Mouse (Mus musculus) hindbrain, embryonic 11.5 days (tissue): Measurements from ENCODE around the gene Sox10. TPM values are rescaled to one million over a fixed set of nuclear protein-coding genes. Genes with fewer than 3 reads are reported as not detected.

Source experiments
- ATAC-seq: fragments of 200-750 bp; cut with Nextera tagmentation; 2 replicates; pipeline ENCODE4 v1.8.0; 2017; ENCODE audit warnings: mild to moderate bottlenecking, moderate TSS enrichment, moderate library complexity; ENCODE audit not compliant: low FRiP score
- DNase-seq: peaks from one replicate; pipeline ENCODE4 v3.0.0-alpha.2; 2015; ENCODE audit warnings: low spot score
- H3K27ac ChIP-seq: fragments of 300-500 bp; sonication (generic); 2 replicates; pipeline ENCODE4 v1.5.1; 2014; ENCODE audit warnings: mild to moderate bottlenecking, low read depth, low read length
- H3K27me3 ChIP-seq: fragments of 300-500 bp; sonication (generic); 2 replicates; pipeline ENCODE4 v1.6.1; 2014; ENCODE audit warnings: mild to moderate bottlenecking, low read length, moderate library complexity, mixed read lengths; ENCODE audit not compliant: control insufficient read depth, insufficient read depth
- H3K36me3 ChIP-seq: fragments of 300-500 bp; sonication (generic); 2 replicates; pipeline ENCODE4 v1.6.1; 2014; ENCODE audit warnings: mild to moderate bottlenecking, low read length, moderate library complexity, mixed read lengths; ENCODE audit not compliant: control insufficient read depth, insufficient read depth
- H3K4me1 ChIP-seq: fragments of 300-500 bp; sonication (generic); replicated peaks from 2 replicates; pipeline ENCODE4 v1.6.1; 2014; ENCODE audit warnings: low read length, mixed read lengths; ENCODE audit not compliant: control insufficient read depth, insufficient read depth
- H3K4me2 ChIP-seq: fragments of 300-500 bp; sonication (generic); replicated peaks from 2 replicates; pipeline ENCODE4 v1.6.1; 2014; ENCODE audit warnings: mild to moderate bottlenecking, low read depth, low read length
- H3K4me3 ChIP-seq: fragments of 300-500 bp; sonication (generic); 2 replicates; pipeline ENCODE4 v1.5.1; 2014; ENCODE audit warnings: low read depth, low read length
- H3K9ac ChIP-seq: fragments of 300-500 bp; sonication (generic); 2 replicates; pipeline ENCODE4 v1.6.1; 2014; ENCODE audit warnings: low read depth, low read length
- H3K9me3 ChIP-seq: fragments of 300-500 bp; sonication (generic); 2 replicates; pipeline ENCODE4 v1.6.1; 2016; ENCODE audit warnings: low read length; ENCODE audit not compliant: control insufficient read depth
- WGBS: fragments of 180-500 bp; shearing (Covaris S2); extraction: QIAGEN DNeasy Blood & Tissue Kit; methylation state at CpG from one replicate; pipeline ENCODE4 v1.1.7; 2014; 5-methylcytosine and 5-hydroxymethylcytosine counted together
- polyA plus RNA-seq: library from polyadenylated mRNA; unstranded; fragments of >200 nt; fragmentation: Nextera tagmentation; extraction: Ambion mirVana; gene quantifications from 2 replicates; pipeline ENCODE4 v1.2.1, GENCODE M21; 2014

Gene Sox10
- polyA plus RNA-seq, 1 experiment from 2014 or later: 11.4 TPM

- ATAC-seq: no peak
- no peak for DNase-seq
- Histone ChIP-seq H3K27me3 (no peaks in the 10 kb centered on the region), H3K9me3 (no peaks in the 10 kb centered on the region), H3K9ac (no peak overlapping the region), H3K4me1 (peaks cover 14% of the 10 kb centered on the region), H3K27ac (no peak overlapping the region), H3K36me3 (no peaks in the 10 kb centered on the region), H3K4me3 (no peak overlapping the region), H3K4me2 (no peak overlapping the region)
- WGBS: 94% methylated on average over 12 of the region's 12 CpGs
Observed at GRCm38 (mm10) chr15:79199390-79199976, 34.4 kb upstream of the Sox10 start.

DNA sequence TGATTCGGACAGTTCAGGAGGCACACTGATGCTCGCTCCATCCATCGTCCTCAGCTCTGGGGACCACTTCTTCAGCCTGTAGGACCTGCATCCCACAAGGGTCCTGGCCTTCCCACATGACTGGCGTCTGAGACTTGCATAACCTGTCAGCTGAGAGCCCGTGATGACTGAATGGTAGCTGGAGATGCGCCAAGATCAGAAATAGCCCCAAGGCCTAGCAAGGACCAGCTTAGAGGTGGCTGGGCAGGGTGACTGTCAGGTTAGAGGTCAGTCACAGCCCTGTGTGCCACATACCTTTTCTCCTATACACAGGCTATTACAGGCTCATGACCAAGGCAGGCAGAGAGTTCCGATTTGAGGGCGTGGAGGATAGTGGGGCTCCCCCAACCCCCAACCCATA, 30.5 kb upstream of the Sox10 start:
- Histone ChIP-seq H3K4me3 (no peak overlapping the region), H3K9ac (no peak overlapping the region), H3K4me2 (no peak overlapping the region), H3K27me3 (no peaks in the 10 kb centered on the region), H3K4me1 (peaks cover 7% of the 10 kb centered on the region), H3K9me3 (no peaks in the 10 kb centered on the region), H3K36me3 (no peaks in the 10 kb centered on the region), H3K27ac (no peak overlapping the region)
- DNase-seq: no peak
- no peak for ATAC-seq
- 90% methylated on average over 8 of the region's 8 CpGs for WGBS

GRCm38 (mm10) chr15:79194946-79195345, 29.9 kb upstream of the Sox10 start:
- WGBS: 64% methylated on average over 2 of the region's 2 CpGs
- no peak for DNase-seq
- Histone ChIP-seq H3K27me3 (no peaks in the 10 kb centered on the region), H3K27ac (no peak overlapping the region), H3K9ac (no peak overlapping the region), H3K4me1 (peaks cover 7% of the 10 kb centered on the region), H3K36me3 (no peaks in the 10 kb centered on the region), H3K9me3 (no peaks in the 10 kb centered on the region), H3K4me3 (no peak overlapping the region), H3K4me2 (no peak overlapping the region)
- ATAC-seq: no peak

- no peak overlapping the region for H3K4me2 ChIP-seq
- H3K36me3 ChIP-seq: no peaks in the 10 kb centered on the region
- H3K9me3 ChIP-seq: no peaks in the 10 kb centered on the region
- DNase-seq (no peak), ATAC-seq (no peak)
- H3K4me1 ChIP-seq: peaks cover 7% of the 10 kb centered on the region
- H3K9ac ChIP-seq: no peak overlapping the region
- H3K27ac ChIP-seq: peak overlapping the region; percentile 89
- H3K27me3 ChIP-seq: no peaks in the 10 kb centered on the region
- H3K4me3 ChIP-seq: no peak overlapping the region
- WGBS: 92% methylated on average over 9 of the region's 9 CpGs
Observed at GRCm38 (mm10) chr15:79194048-79194447, 29.0 kb upstream of the Sox10 start.

DNA sequence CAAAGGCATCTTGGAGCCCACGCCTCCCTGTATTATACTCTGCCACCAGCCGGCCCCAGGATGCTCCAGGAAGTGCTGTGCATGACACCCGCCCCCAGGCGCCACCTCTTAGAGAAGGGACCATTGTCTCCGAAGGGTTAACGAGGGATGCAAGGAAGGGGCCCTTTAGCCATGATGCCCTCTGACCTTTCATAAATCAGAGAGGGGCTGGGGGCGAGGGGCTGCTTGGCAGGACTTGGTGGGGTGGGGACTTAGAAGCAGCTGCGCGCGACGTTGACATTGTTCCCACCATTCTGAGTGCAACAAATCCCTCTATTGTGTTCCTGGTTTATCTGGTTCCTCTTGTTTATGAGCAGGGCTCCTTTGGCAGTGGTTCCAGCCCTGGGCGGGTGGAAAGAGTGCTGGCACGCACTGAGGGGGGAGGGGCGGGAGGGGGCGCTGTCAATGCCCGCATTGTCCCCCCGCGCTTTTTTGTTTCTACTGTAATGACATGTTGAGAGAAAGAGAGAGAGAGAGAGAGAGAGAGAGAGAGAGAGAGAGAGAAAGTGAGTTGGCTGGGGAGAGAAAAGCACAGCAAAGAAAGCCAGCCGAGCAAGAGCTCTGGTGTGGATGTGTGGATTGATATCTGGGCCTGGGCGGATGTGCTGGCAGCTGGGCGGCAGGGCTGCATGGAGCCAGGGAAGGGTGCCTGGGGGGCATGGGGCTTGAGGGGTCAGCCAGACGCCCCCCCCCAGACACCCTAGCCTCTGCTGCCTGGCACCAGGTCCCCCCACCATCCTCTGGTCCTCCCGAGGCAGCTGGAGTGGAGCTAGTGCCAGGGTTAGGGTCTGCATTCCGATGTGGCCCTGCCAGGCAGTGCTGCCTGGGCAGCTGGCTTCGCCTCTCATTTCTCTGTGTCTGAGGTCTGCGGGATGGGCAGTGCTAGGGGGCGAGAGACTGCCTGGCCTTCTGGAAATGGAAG, 28.1 kb upstream of the Sox10 start:
- Histone ChIP-seq H3K4me2 (peak overlapping the region; percentile 28), H3K9me3 (no peaks in the 10 kb centered on the region), H3K27me3 (no peaks in the 10 kb centered on the region), H3K4me1 (peaks cover 7% of the 10 kb centered on the region), H3K36me3 (no peaks in the 10 kb centered on the region), H3K27ac (peak overlapping the region; percentile 89), H3K4me3 (no peak overlapping the region), H3K9ac (peak overlapping the region; percentile 49)
- 27% methylated on average over 26 of the region's 27 CpGs for WGBS
- DNase-seq (peak; percentile 58), ATAC-seq (peak; percentile 79)

GRCm38 (mm10) chr15:79192450-79192849, 27.4 kb upstream of the Sox10 start:
- Histone ChIP-seq H3K9me3 (no peaks in the 10 kb centered on the region), H3K27me3 (no peaks in the 10 kb centered on the region), H3K9ac (no peak overlapping the region), H3K4me3 (no peak overlapping the region), H3K27ac (peak overlapping the region; percentile 89), H3K4me2 (peak overlapping the region; percentile 28; the same call in 1 of the 2 replicates), H3K4me1 (peaks cover 7% of the 10 kb centered on the region), H3K36me3 (no peaks in the 10 kb centered on the region)
- 83% methylated on average over 6 of the region's 6 CpGs for WGBS
- ATAC-seq (peak; percentile 36), DNase-seq (no peak)

DNA sequence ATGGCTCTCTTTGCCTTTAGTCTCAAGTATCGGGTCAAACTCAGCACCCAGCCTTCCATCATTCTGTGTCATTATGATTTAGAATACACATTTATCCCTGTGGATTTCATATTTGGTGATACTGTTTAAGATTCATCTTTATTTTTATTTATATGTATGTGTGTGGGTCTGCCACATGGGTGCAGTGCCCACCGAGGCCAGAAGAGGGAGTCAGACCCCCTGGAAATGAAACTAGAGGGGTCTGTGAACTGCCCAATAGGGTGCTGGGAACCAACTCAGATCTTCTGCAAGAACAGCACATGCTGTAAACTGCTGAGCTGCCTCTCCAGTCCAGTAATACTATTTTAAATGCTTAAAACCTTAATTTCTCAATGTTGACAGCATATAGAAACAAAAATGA, 26.4 kb upstream of the Sox10 start:
- Histone ChIP-seq H3K9ac (no peak overlapping the region), H3K36me3 (no peaks in the 10 kb centered on the region), H3K27ac (no peak overlapping the region), H3K4me1 (peaks cover 7% of the 10 kb centered on the region), H3K4me2 (no peak overlapping the region), H3K27me3 (no peaks in the 10 kb centered on the region), H3K4me3 (no peak overlapping the region), H3K9me3 (no peaks in the 10 kb centered on the region)
- 97% methylated on average over 2 of the region's 2 CpGs for WGBS
- ATAC-seq: no peak
- no peak for DNase-seq

DNA sequence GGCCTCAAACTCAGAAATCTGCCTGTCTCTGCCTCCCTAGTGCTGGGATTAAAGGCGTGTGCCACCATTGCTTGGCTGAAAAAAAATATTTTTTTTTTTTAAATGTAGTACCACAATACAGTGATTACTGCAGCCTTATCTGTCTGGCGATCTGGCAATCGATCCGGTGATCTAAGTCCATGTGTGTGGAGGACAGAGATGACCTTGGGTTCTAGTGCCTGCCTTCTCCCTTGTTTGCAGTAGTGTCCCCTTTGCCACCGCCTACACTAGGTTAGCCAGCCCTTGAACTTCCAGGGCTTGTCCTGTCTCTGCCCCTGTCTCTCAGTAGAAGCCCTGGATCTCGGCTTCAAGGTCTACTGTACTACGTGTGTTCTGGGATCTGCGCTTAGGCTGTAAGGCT, 22.8 kb upstream of the Sox10 start:
- no peak overlapping the region for H3K4me2 ChIP-seq
- H3K9me3 ChIP-seq: no peaks in the 10 kb centered on the region
- 95% methylated on average over 8 of the region's 8 CpGs for WGBS
- DNase-seq: no peak
- H3K27ac ChIP-seq: no peak overlapping the region
- H3K4me3 ChIP-seq: no peak overlapping the region
- no peak for ATAC-seq
- H3K27me3 ChIP-seq: no peaks in the 10 kb centered on the region
- no peaks in the 10 kb centered on the region for H3K4me1 ChIP-seq
- H3K36me3 ChIP-seq: no peaks in the 10 kb centered on the region
- H3K9ac ChIP-seq: no peak overlapping the region

- H3K27me3 ChIP-seq: no peaks in the 10 kb centered on the region
- H3K4me3 ChIP-seq: no peak overlapping the region
- H3K4me2 ChIP-seq: no peak overlapping the region
- DNase-seq: no peak
- no peak for ATAC-seq
- H3K27ac ChIP-seq: no peak overlapping the region
- H3K36me3 ChIP-seq: no peaks in the 10 kb centered on the region
- H3K9ac ChIP-seq: no peak overlapping the region
- no peaks in the 10 kb centered on the region for H3K9me3 ChIP-seq
- 90% methylated on average over 10 of the region's 10 CpGs for WGBS
- H3K4me1 ChIP-seq: no peaks in the 10 kb centered on the region
Observed at GRCm38 (mm10) chr15:79185213-79185612, 20.2 kb upstream of the Sox10 start.
